In genomic region chr10:61059101-61059500, GRCm38 (mm10) we compare ENCODE assay signal across 24 mouse cellular contexts. TPM values are rescaled to one million over a fixed set of nuclear protein-coding genes. Genes with fewer than 3 reads are reported as not detected.
DNase-seq lines count a peak whose midpoint lies in the region; ATAC-seq and TF ChIP-seq lines count a peak whose summit lies in the region.
"Had no signal": no experiment of that assay in that cellular context is flagged by ENCODE, and none has a peak within 500 bp of the region (broad histone marks: within the 10 kb centered on the region; RNA-seq: fewer than 3 reads in every experiment).

No protein-coding gene starts in this region.

- WGBS in heart, embryonic 15.5 days, result no CpG with 5 or more reads among the region's 1 CpGs
- WGBS in hindbrain, embryonic 14.5 days, result no CpG with 5 or more reads among the region's 1 CpGs
- no CpG with 5 or more reads among the region's 1 CpGs for WGBS in hindbrain, embryonic 16.5 days

- H3K9me3 ChIP-seq in heart, embryonic 15.5 days (replicated peaks), result no peaks in the 10 kb centered on the region; the same call in 1 of the 2 replicates
- H3K9me3 ChIP-seq in E14TG2a.4 (ENCODE audit: low read length), result peaks cover 23% of the 10 kb centered on the region
- peaks cover 8% of the 10 kb centered on the region for H3K9me3 ChIP-seq in hindbrain, embryonic 14.5 days (ENCODE audit: control insufficient read depth, low read length)
- peaks cover 6% of the 10 kb centered on the region for H3K9me3 ChIP-seq in hindbrain, embryonic 16.5 days (ENCODE audit: control insufficient read depth, low read length)
- H3K9me3 ChIP-seq: embryonic facial prominence, embryonic 15.5 days; hindbrain, embryonic 15.5 days; intestine, embryonic 15.5 days had no signal

- no peak overlapping the region for H3K4me3 ChIP-seq in heart, embryonic 15.5 days
- H3K4me3 ChIP-seq in E14TG2a.4 (replicated peaks; ENCODE audit: low read length), result peak overlapping the region; percentile 37; the same call in 1 of the 2 replicates
- no peak overlapping the region for H3K4me3 ChIP-seq in hindbrain, embryonic 14.5 days (replicated peaks; ENCODE audit: low read length)
- no peak overlapping the region for H3K4me3 ChIP-seq in hindbrain, embryonic 16.5 days (ENCODE audit: low read length)
- H3K4me3 ChIP-seq: embryonic facial prominence, embryonic 12.5 days; embryonic facial prominence, embryonic 15.5 days; gastrocnemius, adult 2 months; hindbrain, embryonic 15.5 days; intestine, embryonic 15.5 days had no signal

- peak overlapping the region; percentile 57 for H3K27ac ChIP-seq in heart, embryonic 15.5 days
- H3K27ac ChIP-seq in hindbrain, embryonic 14.5 days, result no peak overlapping the region
- H3K27ac ChIP-seq in hindbrain, embryonic 16.5 days (ENCODE audit: low read depth, low read length), result no peak overlapping the region
- H3K27ac ChIP-seq: embryonic facial prominence, embryonic 12.5 days; embryonic facial prominence, embryonic 15.5 days; gastrocnemius, adult 2 months; hindbrain, embryonic 15.5 days; intestine, embryonic 15.5 days had no signal

- intact Hi-C loops in heart, postnatal 14 days (cut with DNase I), result no loop called here

- no peak for DNase-seq in heart, postnatal 14 days
- DNase-seq in ES-CJ7 (ENCODE audit: low read depth, low spot score) (peak; percentile 84), ZHBTc4 (ENCODE audit: low read depth, low spot score) (peak; percentile 70)
- DNase-seq in hindbrain, embryonic 14.5 days (ENCODE audit: low spot score), result no peak
- DNase-seq: adrenal gland, adult 2 months; adrenal gland, postnatal 14 days; B cell, adult 2 months; cerebellum, adult 11 months; cerebellum, adult 2 months; cerebellum, adult 9-11 months; cerebellum, postnatal 25 days; forebrain, postnatal 0 days; gastrocnemius, adult 2 months; gastrocnemius, postnatal 14 days; heart, adult 11 months; heart, postnatal 4 days; kidney, adult 11 months had no signal

- ATAC-seq in heart, embryonic 15.5 days (replicated peaks; ENCODE audit: insufficient number of reproducible peaks, insufficient read depth, low FRiP score, low read depth), result no peak
- ATAC-seq in hindbrain, embryonic 14.5 days (ENCODE audit: low FRiP score), result no peak
- ATAC-seq in hindbrain, embryonic 16.5 days, result no peak
- ATAC-seq: forebrain, postnatal 0 days had no signal

- no peak for TF ChIP-seq CTCF in E14TG2a.4 (conservative IDR thresholded peaks at IDR 0.05; ENCODE audit: low read length)

- H3K4me1 ChIP-seq in heart, embryonic 15.5 days (replicated peaks), result peaks cover 10% of the 10 kb centered on the region
- peaks cover 57% of the 10 kb centered on the region for H3K4me1 ChIP-seq in E14TG2a.4 (replicated peaks; ENCODE audit: low read depth, low read length)
- no peaks in the 10 kb centered on the region for H3K4me1 ChIP-seq in hindbrain, embryonic 14.5 days (replicated peaks; ENCODE audit: control insufficient read depth, insufficient read depth, low read length)
- H3K4me1 ChIP-seq in hindbrain, embryonic 16.5 days (ENCODE audit: control insufficient read depth, insufficient read depth, low read depth, low read length), result no peaks in the 10 kb centered on the region; the same call in 1 of the 2 replicates

- H3K27me3 ChIP-seq in heart, embryonic 15.5 days, result no peaks in the 10 kb centered on the region
- no peaks in the 10 kb centered on the region for H3K27me3 ChIP-seq in E14TG2a.4 (ENCODE audit: insufficient read depth, low read length)
- no peaks in the 10 kb centered on the region for H3K27me3 ChIP-seq in hindbrain, embryonic 14.5 days (ENCODE audit: control insufficient read depth, insufficient read depth, low read length)
- no peaks in the 10 kb centered on the region for H3K27me3 ChIP-seq in hindbrain, embryonic 16.5 days (replicated peaks; ENCODE audit: control insufficient read depth, insufficient read depth, low read length)
- H3K27me3 ChIP-seq: embryonic facial prominence, embryonic 12.5 days; embryonic facial prominence, embryonic 15.5 days; intestine, embryonic 15.5 days had no signal

- no peaks in the 10 kb centered on the region for H3K36me3 ChIP-seq in heart, embryonic 15.5 days
- H3K36me3 ChIP-seq in E14TG2a.4 (ENCODE audit: insufficient read depth, low read length), result peaks cover 35% of the 10 kb centered on the region
- H3K36me3 ChIP-seq in hindbrain, embryonic 14.5 days (replicated peaks; ENCODE audit: control insufficient read depth, insufficient read depth), result no peaks in the 10 kb centered on the region
- H3K36me3 ChIP-seq in hindbrain, embryonic 16.5 days (ENCODE audit: control insufficient read depth, insufficient read depth, low read length), result no peaks in the 10 kb centered on the region
- H3K36me3 ChIP-seq: embryonic facial prominence, embryonic 12.5 days; embryonic facial prominence, embryonic 15.5 days; hindbrain, embryonic 15.5 days; intestine, embryonic 15.5 days had no signal

- H3K4me2 ChIP-seq in heart, embryonic 15.5 days, result no peak overlapping the region
- H3K4me2 ChIP-seq in hindbrain, embryonic 14.5 days (replicated peaks), result no peak overlapping the region
- no peak overlapping the region for H3K4me2 ChIP-seq in hindbrain, embryonic 16.5 days (ENCODE audit: low read length)
- H3K4me2 ChIP-seq: embryonic facial prominence, embryonic 12.5 days; embryonic facial prominence, embryonic 15.5 days; hindbrain, embryonic 15.5 days; intestine, embryonic 15.5 days had no signal

- H3K9ac ChIP-seq in heart, embryonic 15.5 days, result no peak overlapping the region
- H3K9ac ChIP-seq in hindbrain, embryonic 14.5 days, result no peak overlapping the region
- no peak overlapping the region for H3K9ac ChIP-seq in hindbrain, embryonic 16.5 days (ENCODE audit: low read depth, low read length)
- H3K9ac ChIP-seq: embryonic facial prominence, embryonic 12.5 days; embryonic facial prominence, embryonic 15.5 days; forebrain, postnatal 0 days; hindbrain, embryonic 15.5 days; intestine, embryonic 15.5 days had no signal

RNA-seq across cellular contexts. Expression of gene Pcbd1, which starts 30.0 kb away (rescaled TPM):
- polyA plus RNA-seq in heart, embryonic 15.5 days (2015; fragmentation: Nextera tagmentation; extraction: Ambion mirVana), result 53.0 and 59.8 TPM in 2 replicates
- 1 to 10 TPM; 1.4 to 2.7 TPM for total RNA-seq in heart, postnatal 14 days (2021)
- 47.6 and 48.5 TPM in 2 replicates for polyA plus RNA-seq in hindbrain, embryonic 14.5 days (2014; fragmentation: Nextera tagmentation; extraction: Ambion mirVana)
- polyA plus RNA-seq in hindbrain, embryonic 16.5 days (2015; fragmentation: Nextera tagmentation; extraction: Ambion mirVana), result 40.7 and 50.4 TPM in 2 replicates

Comparison
In these comparisons a context has a peak if more than half of its experiments do, and no peak if none do; other contexts are left out.
1. DNase-seq: peak in ES-CJ7 (single experiment) and ZHBTc4 (single experiment); none in heart, postnatal 14 days (0 of 2) and hindbrain, embryonic 14.5 days (single experiment).